ENCODE assay signal across 8 mouse cellular contexts in genomic region chr5:143253881-143254486, GRCm38 (mm10). TPM values are rescaled to one million over a fixed set of nuclear protein-coding genes. Genes with fewer than 3 reads are reported as not detected.
DNase-seq lines count a peak whose midpoint lies in the region; ATAC-seq and TF ChIP-seq lines count a peak whose summit lies in the region.

No protein-coding gene starts in this region.

- H3K4me3 ChIP-seq in lung, embryonic 14.5 days (ENCODE audit: low read depth, low read length): peak overlapping the region; percentile 45
- H3K4me3 ChIP-seq in hindbrain, embryonic 13.5 days: peak overlapping the region; percentile 32
- peak overlapping the region; percentile 41 for H3K4me3 ChIP-seq in midbrain, embryonic 12.5 days

- no peak for TF ChIP-seq CTCF in lung, embryonic 14.5 days (IDR thresholded peaks at IDR 0.05; ENCODE audit: low read depth)

- DNase-seq in adrenal gland, adult 2 months: peak; percentile 23
- DNase-seq in adrenal gland, postnatal 14 days: no peak
- peak; percentile 36 for DNase-seq in lung, embryonic 14.5 days
- DNase-seq in lung, postnatal 36 days: no peak
- DNase-seq in urinary bladder, postnatal 4 days (ENCODE audit: low spot score in 2 of 2): no peak
- DNase-seq in T-cell, adult 2 months (ENCODE audit: low spot score): no peak

- no peak overlapping the region for H3K27ac ChIP-seq in lung, embryonic 14.5 days (ENCODE audit: low read depth)
- no peak overlapping the region for H3K27ac ChIP-seq in hindbrain, embryonic 13.5 days
- H3K27ac ChIP-seq in midbrain, embryonic 12.5 days (replicated peaks): no peak overlapping the region

- H3K27me3 ChIP-seq in lung, embryonic 14.5 days (ENCODE audit: insufficient read depth, low read length): peaks cover 75% of the 10 kb centered on the region
- H3K27me3 ChIP-seq in hindbrain, embryonic 13.5 days: peaks cover 77% of the 10 kb centered on the region
- H3K27me3 ChIP-seq in midbrain, embryonic 12.5 days: peaks cover 82% of the 10 kb centered on the region

- H3K4me2 ChIP-seq in lung, embryonic 14.5 days: peak overlapping the region; percentile 78
- H3K4me2 ChIP-seq in hindbrain, embryonic 13.5 days: peak overlapping the region; percentile 53
- peak overlapping the region; percentile 60 for H3K4me2 ChIP-seq in midbrain, embryonic 12.5 days (replicated peaks)

- peak; percentile 39; the same call in 1 of the 2 replicates for ATAC-seq in lung, embryonic 14.5 days (ENCODE audit: insufficient read depth)
- 0 out of 2 replicates have a peak, but pooled peaks have one; percentile 11 for ATAC-seq in hindbrain, embryonic 13.5 days (ENCODE audit: low FRiP score)
- no peak for ATAC-seq in midbrain, embryonic 12.5 days (ENCODE audit: low FRiP score, low read depth)

- peaks cover 22% of the 10 kb centered on the region; the same call in 1 of the 2 replicates for H3K36me3 ChIP-seq in lung, embryonic 14.5 days (ENCODE audit: insufficient read depth)
- H3K36me3 ChIP-seq in hindbrain, embryonic 13.5 days: peaks cover 93% of the 10 kb centered on the region
- peaks cover 70% of the 10 kb centered on the region for H3K36me3 ChIP-seq in midbrain, embryonic 12.5 days

- no peaks in the 10 kb centered on the region for H3K4me1 ChIP-seq in lung, embryonic 14.5 days (ENCODE audit: insufficient read depth)
- H3K4me1 ChIP-seq in hindbrain, embryonic 13.5 days (replicated peaks): peaks cover 25% of the 10 kb centered on the region
- H3K4me1 ChIP-seq in midbrain, embryonic 12.5 days: peaks cover 23% of the 10 kb centered on the region

- no peak overlapping the region for H3K9ac ChIP-seq in lung, embryonic 14.5 days
- peak overlapping the region; percentile 60 for H3K9ac ChIP-seq in hindbrain, embryonic 13.5 days
- H3K9ac ChIP-seq in midbrain, embryonic 12.5 days (replicated peaks): peak overlapping the region; percentile 47

- WGBS in lung, embryonic 14.5 days: 12% methylated on average over 69 of the region's 81 CpGs
- 4% methylated on average over 74 of the region's 81 CpGs for WGBS in hindbrain, embryonic 13.5 days
- 4% methylated on average over 80 of the region's 81 CpGs for WGBS in midbrain, embryonic 12.5 days

- no peaks in the 10 kb centered on the region for H3K9me3 ChIP-seq in lung, embryonic 14.5 days (ENCODE audit: low read depth, low read length)
- H3K9me3 ChIP-seq in hindbrain, embryonic 13.5 days: no peaks in the 10 kb centered on the region
- no peaks in the 10 kb centered on the region for H3K9me3 ChIP-seq in midbrain, embryonic 12.5 days

RNA-seq across cellular contexts. Expression of gene Zfp316, which starts 15.8 kb away (rescaled TPM):
- 1 to 10 TPM; 4.6 to 9.8 TPM for total RNA-seq in adrenal gland, adult 2 months (2021)
- 21.0 and 25.5 TPM in 2 replicates for polyA plus RNA-seq in adrenal gland, adult 2 months (2012; rRNA removed)
- total RNA-seq in adrenal gland, postnatal 14 days (2021): 6.9 and 7.6 TPM in 2 replicates
- polyA plus RNA-seq in lung, embryonic 14.5 days (2014; fragmentation: Nextera tagmentation; extraction: Ambion mirVana): 2.1 and 2.3 TPM in 2 replicates
- 9.0 and 9.4 TPM in 2 replicates for polyA plus RNA-seq in hindbrain, embryonic 13.5 days (2015; fragmentation: Nextera tagmentation; extraction: Ambion mirVana)
- 17.9 and 18.4 TPM in 2 replicates for polyA plus RNA-seq in midbrain, embryonic 12.5 days (2016; fragmentation: Nextera tagmentation; extraction: Ambion mirVana)

RNA-seq across cellular contexts. Expression of gene Zfp12, which starts 19.0 kb away (rescaled TPM):
- total RNA-seq in adrenal gland, adult 2 months (2021): 10 to 100 TPM; 19.5 to 21.4 TPM
- polyA plus RNA-seq in adrenal gland, adult 2 months (2012; rRNA removed): 9.1 and 10.1 TPM in 2 replicates
- total RNA-seq in adrenal gland, postnatal 14 days (2021): 19.7 and 22.0 TPM in 2 replicates
- 16.9 and 17.2 TPM in 2 replicates for polyA plus RNA-seq in lung, embryonic 14.5 days (2014; fragmentation: Nextera tagmentation; extraction: Ambion mirVana)
- 22.8 and 23.4 TPM in 2 replicates for polyA plus RNA-seq in hindbrain, embryonic 13.5 days (2015; fragmentation: Nextera tagmentation; extraction: Ambion mirVana)
- 28.2 and 29.0 TPM in 2 replicates for polyA plus RNA-seq in midbrain, embryonic 12.5 days (2016; fragmentation: Nextera tagmentation; extraction: Ambion mirVana)

RNA-seq across cellular contexts. Expression of gene Spdye4a, which starts 27.3 kb away (rescaled TPM):
- not detected for total RNA-seq in adrenal gland, adult 2 months (2021)
- not detected in 2 replicates for polyA plus RNA-seq in adrenal gland, adult 2 months (2012; rRNA removed)
- not detected in 2 replicates for total RNA-seq in adrenal gland, postnatal 14 days (2021)
- not detected in 2 replicates for polyA plus RNA-seq in lung, embryonic 14.5 days (2014; fragmentation: Nextera tagmentation; extraction: Ambion mirVana)
- not detected in 2 replicates for polyA plus RNA-seq in hindbrain, embryonic 13.5 days (2015; fragmentation: Nextera tagmentation; extraction: Ambion mirVana)
- polyA plus RNA-seq in midbrain, embryonic 12.5 days (2016; fragmentation: Nextera tagmentation; extraction: Ambion mirVana): not detected in 2 replicates

RNA-seq across cellular contexts. Expression of gene Zfp853, which starts 39.4 kb away (rescaled TPM):
- under 1 TPM; 0.17 to 0.31 TPM for total RNA-seq in adrenal gland, adult 2 months (2021)
- polyA plus RNA-seq in adrenal gland, adult 2 months (2012; rRNA removed): 1.1 and 1.6 TPM in 2 replicates
- total RNA-seq in adrenal gland, postnatal 14 days (2021): 0.41 and 0.83 TPM in 2 replicates
- polyA plus RNA-seq in lung, embryonic 14.5 days (2014; fragmentation: Nextera tagmentation; extraction: Ambion mirVana): not detected in 2 replicates
- 0.18 TPM in 1 of 2 replicates, not detected in the other for polyA plus RNA-seq in hindbrain, embryonic 13.5 days (2015; fragmentation: Nextera tagmentation; extraction: Ambion mirVana)
- 0.08 TPM in 1 of 2 replicates, not detected in the other for polyA plus RNA-seq in midbrain, embryonic 12.5 days (2016; fragmentation: Nextera tagmentation; extraction: Ambion mirVana)

Comparison
In these comparisons a context has a peak if more than half of its experiments do, and no peak if none do; other contexts are left out.
1. DNase-seq: peak in adrenal gland, adult 2 months (single experiment) and lung, embryonic 14.5 days (single experiment); none in adrenal gland, postnatal 14 days (single experiment), lung, postnatal 36 days (single experiment), urinary bladder, postnatal 4 days (0 of 2) and T-cell, adult 2 months (single experiment).
2. Peak in every context shown above with its lines, with median percentiles within 50 percentile points of each other: H3K4me2 ChIP-seq and H3K4me3 ChIP-seq.